8 mouse cellular contexts compared by ENCODE assay signal in the genomic region with DNA sequence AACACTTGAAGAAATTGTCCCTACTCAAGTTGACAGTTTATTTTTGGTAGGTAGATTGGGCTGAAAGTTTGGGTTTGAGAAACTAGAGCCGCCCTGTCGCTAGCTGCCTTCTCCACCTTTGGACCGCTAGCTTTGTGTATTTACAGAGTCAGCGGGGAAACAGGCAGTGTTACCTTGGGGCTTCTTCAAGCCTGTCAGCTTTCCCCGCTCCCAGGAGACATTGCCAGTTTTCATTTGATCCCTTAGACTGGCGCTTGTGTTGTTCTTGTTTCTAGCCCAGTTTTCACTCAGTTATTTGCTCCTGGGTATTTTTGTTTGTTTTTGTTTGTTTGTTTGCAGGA. TPM values are rescaled to one million over a fixed set of nuclear protein-coding genes. Genes with fewer than 3 reads are reported as not detected.
A peak's percentile ranks its signal among the peaks of the same experiment; 100 is the strongest.
DNase-seq lines count a peak whose midpoint lies in the region; ATAC-seq and TF ChIP-seq lines count a peak whose summit lies in the region.

No protein-coding gene starts in this region.

- 57% methylated on average over 6 of the region's 6 CpGs for WGBS in lung, postnatal 0 days
- 86% methylated on average over 6 of the region's 6 CpGs for WGBS in hindbrain, embryonic 16.5 days
- 81% methylated on average over 6 of the region's 6 CpGs for WGBS in liver, embryonic 11.5 days

- TF ChIP-seq CTCF in lung, postnatal 0 days (IDR thresholded peaks at IDR 0.05): no peak

- intact Hi-C loops in gastrocnemius, postnatal 14 days (cut with DNase I; ENCODE audit: low total_unique reads): no loop called here

- H3K4me3 ChIP-seq in lung, postnatal 0 days (ENCODE audit: low read depth, low read length): 0 out of 2 replicates have a peak overlapping the region, but pooled peaks have one; percentile 83
- H3K4me3 ChIP-seq in hindbrain, embryonic 16.5 days (ENCODE audit: low read length): no peak overlapping the region
- peak overlapping the region; percentile 85 for H3K4me3 ChIP-seq in liver, embryonic 11.5 days (ENCODE audit: low read depth, low read length)

- no peaks in the 10 kb centered on the region for H3K9me3 ChIP-seq in lung, postnatal 0 days (ENCODE audit: low read length)
- H3K9me3 ChIP-seq in hindbrain, embryonic 16.5 days (ENCODE audit: control insufficient read depth, low read length): no peaks in the 10 kb centered on the region
- H3K9me3 ChIP-seq in liver, embryonic 11.5 days (ENCODE audit: control insufficient read depth, low read length): no peaks in the 10 kb centered on the region

- DNase-seq in lung, postnatal 0 days (ENCODE audit: low spot score): no peak
- DNase-seq in lung, postnatal 14 days: no peak
- DNase-seq in liver, embryonic 11.5 days (ENCODE audit: low spot score): no peak
- peak; percentile 47 for DNase-seq in yolk sac, embryonic 10.5 days (ENCODE audit: low spot score)
- DNase-seq in layer of hippocampus, postnatal 14 days (ENCODE audit: low spot score in 2 of 2): no peak
- DNase-seq in frontal cortex, postnatal 36 days (ENCODE audit: low spot score in 2 of 2): no peak
- DNase-seq in gastrocnemius, postnatal 14 days: no peak

- no peak overlapping the region for H3K9ac ChIP-seq in lung, postnatal 0 days (replicated peaks; ENCODE audit: low read depth)
- H3K9ac ChIP-seq in hindbrain, embryonic 16.5 days (ENCODE audit: low read depth, low read length): no peak overlapping the region
- no peak overlapping the region for H3K9ac ChIP-seq in liver, embryonic 11.5 days (ENCODE audit: low read depth, low read length)

- no peak for ATAC-seq in lung, postnatal 0 days
- ATAC-seq in hindbrain, embryonic 16.5 days: no peak
- no peak for ATAC-seq in liver, embryonic 11.5 days (replicated peaks; ENCODE audit: low FRiP score)

- H3K27ac ChIP-seq in lung, postnatal 0 days (ENCODE audit: low read length): no peak overlapping the region
- no peak overlapping the region for H3K27ac ChIP-seq in hindbrain, embryonic 16.5 days (ENCODE audit: low read depth, low read length)
- H3K27ac ChIP-seq in liver, embryonic 11.5 days (ENCODE audit: low read depth, low read length): no peak overlapping the region

- no peak for TF ChIP-seq EP300 in lung, postnatal 0 days (IDR thresholded peaks at IDR 0.05)

- no peaks in the 10 kb centered on the region for H3K27me3 ChIP-seq in lung, postnatal 0 days (replicated peaks; ENCODE audit: insufficient read depth, low read length)
- no peaks in the 10 kb centered on the region for H3K27me3 ChIP-seq in hindbrain, embryonic 16.5 days (replicated peaks; ENCODE audit: control insufficient read depth, insufficient read depth, low read length)
- H3K27me3 ChIP-seq in liver, embryonic 11.5 days (replicated peaks; ENCODE audit: control insufficient read depth, insufficient read depth, low read length): no peaks in the 10 kb centered on the region

- no peaks in the 10 kb centered on the region for H3K4me1 ChIP-seq in lung, postnatal 0 days (ENCODE audit: insufficient read depth, low read depth, low read length)
- H3K4me1 ChIP-seq in hindbrain, embryonic 16.5 days (ENCODE audit: control insufficient read depth, insufficient read depth, low read depth, low read length): peaks cover 10% of the 10 kb centered on the region
- H3K4me1 ChIP-seq in liver, embryonic 11.5 days (replicated peaks; ENCODE audit: control insufficient read depth, insufficient read depth, low read length): peaks cover 9% of the 10 kb centered on the region; the same call in 1 of the 2 replicates

- peak overlapping the region; percentile 88 for H3K4me2 ChIP-seq in lung, postnatal 0 days (replicated peaks; ENCODE audit: low read depth, low read length)
- peak overlapping the region; percentile 82 for H3K4me2 ChIP-seq in hindbrain, embryonic 16.5 days (ENCODE audit: low read length)
- H3K4me2 ChIP-seq in liver, embryonic 11.5 days: peak overlapping the region; percentile 90

- H3K36me3 ChIP-seq in lung, postnatal 0 days (ENCODE audit: insufficient read depth, low read length): no peaks in the 10 kb centered on the region
- H3K36me3 ChIP-seq in hindbrain, embryonic 16.5 days (ENCODE audit: control insufficient read depth, insufficient read depth, low read length): 0 out of 2 replicates have a peak, but pooled peaks cover 8% of the 10 kb centered on the region
- H3K36me3 ChIP-seq in liver, embryonic 11.5 days (ENCODE audit: control insufficient read depth, insufficient read depth, low read length): 0 out of 2 replicates have a peak, but pooled peaks cover 4% of the 10 kb centered on the region

RNA-seq across cellular contexts. Expression of a gene that starts 1.3 kb away (rescaled TPM):
- 53.2 and 54.4 TPM in 2 replicates for polyA plus RNA-seq in lung, postnatal 0 days (2015; fragmentation: Nextera tagmentation; extraction: Ambion mirVana)
- 34.9 and 36.5 TPM in 2 replicates for polyA plus RNA-seq in hindbrain, embryonic 16.5 days (2015; fragmentation: Nextera tagmentation; extraction: Ambion mirVana)
- polyA plus RNA-seq in liver, embryonic 11.5 days (2014; fragmentation: Nextera tagmentation; extraction: Ambion mirVana): 44.4 and 51.7 TPM in 2 replicates
- 10 to 100 TPM; 45.7 to 50.1 TPM for total RNA-seq in layer of hippocampus, postnatal 14 days (2021)
- total RNA-seq in gastrocnemius, postnatal 14 days (2021): 10 to 100 TPM; 19.2 to 22.5 TPM
